Mouse (Mus musculus) midbrain, embryonic 15.5 days (tissue): ENCODE results near the gene D10Wsu102e. TPM values are rescaled to one million over a fixed set of nuclear protein-coding genes. Genes with fewer than 3 reads are reported as not detected.
"Not testable (repeated sequence)": the region's sequence is repeated elsewhere in the genome, so short reads cannot be mapped to it uniquely, and the experiment has no call there.

ENCODE experiments used
- ATAC-seq: fragments of 200-750 bp; cut with Nextera tagmentation; replicated peaks from 2 replicates; pipeline ENCODE4 v1.8.0; 2017; ENCODE audit warnings: moderate TSS enrichment
- H3K27ac ChIP-seq: fragments of 300-500 bp; sonication (generic); 2 replicates; pipeline ENCODE4 v1.5.1; 2015; ENCODE audit warnings: mild to moderate bottlenecking, inconsistent platforms
- H3K27me3 ChIP-seq: fragments of 300-500 bp; sonication (generic); replicated peaks from 2 replicates; pipeline ENCODE4 v1.6.1; 2015; ENCODE audit warnings: inconsistent platforms
- H3K36me3 ChIP-seq: fragments of 300-500 bp; sonication (generic); replicated peaks from 2 replicates; pipeline ENCODE4 v1.6.1; 2015; ENCODE audit warnings: inconsistent platforms
- H3K4me1 ChIP-seq: fragments of 300-500 bp; sonication (generic); 2 replicates; pipeline ENCODE4 v1.6.1; 2015; ENCODE audit warnings: inconsistent platforms
- H3K4me2 ChIP-seq: fragments of 300-500 bp; sonication (generic); 2 replicates; pipeline ENCODE4 v1.6.1; 2015; ENCODE audit warnings: inconsistent platforms, mild to moderate bottlenecking, moderate library complexity
- H3K4me3 ChIP-seq: fragments of 300-500 bp; sonication (generic); 2 replicates; pipeline ENCODE4 v1.5.1; 2015; ENCODE audit warnings: mild to moderate bottlenecking, inconsistent platforms
- H3K9ac ChIP-seq: fragments of 300-500 bp; sonication (generic); 2 replicates; pipeline ENCODE4 v1.6.1; 2015; ENCODE audit warnings: mild to moderate bottlenecking, inconsistent platforms
- H3K9me3 ChIP-seq: fragments of 300-500 bp; sonication (generic); 2 replicates; pipeline ENCODE4 v1.6.1; 2016; ENCODE audit warnings: inconsistent platforms
- WGBS: fragments of 180-500 bp; shearing (Covaris S2); methylation state at CpG from one replicate; pipeline ENCODE4 v1.1.7; 2015; ENCODE audit warnings: mixed read lengths; 5-methylcytosine and 5-hydroxymethylcytosine counted together
- polyA plus RNA-seq: library from polyadenylated mRNA; unstranded; fragments of >200 nt; fragmentation: Nextera tagmentation; extraction: Ambion mirVana; gene quantifications from 2 replicates; pipeline ENCODE4 v1.2.1, GENCODE M21; 2015

The D10Wsu102e gene
- polyA plus RNA-seq, 1 experiment from 2014 or later = 0.98 TPM

DNA sequence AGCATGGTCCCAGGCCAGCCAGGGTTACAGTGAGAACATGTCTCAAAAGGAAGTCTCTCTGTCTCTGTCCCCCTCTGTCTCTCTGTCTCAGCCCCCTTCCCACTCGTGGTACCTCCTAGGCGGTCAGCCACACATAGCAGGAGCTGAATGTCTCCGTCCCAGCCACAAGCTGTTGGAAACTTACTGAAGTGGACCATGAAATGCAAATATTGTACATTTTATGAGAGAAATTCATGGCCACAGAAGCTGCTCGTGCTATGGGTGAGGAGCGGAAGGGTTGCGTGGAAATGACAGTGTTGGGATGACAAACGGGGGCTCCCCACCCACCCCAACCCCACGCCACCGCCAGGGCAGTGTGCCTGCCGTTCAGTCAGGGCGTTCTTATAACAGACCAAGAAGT lies 27.4 kb upstream of the D10Wsu102e start:
- Histone ChIP-seq H3K27ac (no peak overlapping the region), H3K9me3 (no peaks in the 10 kb centered on the region), H3K27me3 (peaks cover 8% of the 10 kb centered on the region), H3K4me1 (peaks cover 4% of the 10 kb centered on the region), H3K4me2 (no peak overlapping the region), H3K9ac (no peak overlapping the region), H3K36me3 (no peaks in the 10 kb centered on the region), H3K4me3 (no peak overlapping the region)
- no peak for ATAC-seq
- 87% methylated on average over 11 of the region's 11 CpGs for WGBS

DNA sequence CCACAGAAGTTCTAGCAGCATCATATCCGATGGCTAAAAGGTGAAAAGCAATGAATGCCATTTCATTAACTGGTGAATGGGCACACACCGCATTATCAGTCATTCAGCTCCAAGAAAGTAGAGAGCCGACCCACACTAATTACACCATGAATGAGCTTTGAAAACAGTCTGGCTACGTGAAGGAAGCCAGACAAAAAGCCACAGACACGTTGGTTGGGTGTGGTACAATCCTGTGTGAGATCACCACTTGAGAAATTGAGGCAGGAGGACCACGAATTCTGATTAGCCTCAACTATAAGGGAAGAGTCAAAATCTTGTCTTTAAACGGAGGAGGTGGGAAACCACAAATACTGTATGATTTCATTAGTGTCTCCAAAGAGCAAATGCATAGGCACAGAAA lies 23.7 kb upstream of the D10Wsu102e start:
- H3K4me2 ChIP-seq = peak overlapping the region; percentile 71
- H3K27me3 ChIP-seq = peaks cover 8% of the 10 kb centered on the region
- H3K27ac ChIP-seq = no peak overlapping the region
- no peaks in the 10 kb centered on the region for H3K9me3 ChIP-seq
- H3K36me3 ChIP-seq = no peaks in the 10 kb centered on the region
- no peak for ATAC-seq
- peak overlapping the region; percentile 62 for H3K4me3 ChIP-seq
- peaks cover 7% of the 10 kb centered on the region for H3K4me1 ChIP-seq
- WGBS = 23% methylated on average over 7 of the region's 7 CpGs
- peak overlapping the region; percentile 7; the same call in 1 of the 2 replicates for H3K9ac ChIP-seq

DNA sequence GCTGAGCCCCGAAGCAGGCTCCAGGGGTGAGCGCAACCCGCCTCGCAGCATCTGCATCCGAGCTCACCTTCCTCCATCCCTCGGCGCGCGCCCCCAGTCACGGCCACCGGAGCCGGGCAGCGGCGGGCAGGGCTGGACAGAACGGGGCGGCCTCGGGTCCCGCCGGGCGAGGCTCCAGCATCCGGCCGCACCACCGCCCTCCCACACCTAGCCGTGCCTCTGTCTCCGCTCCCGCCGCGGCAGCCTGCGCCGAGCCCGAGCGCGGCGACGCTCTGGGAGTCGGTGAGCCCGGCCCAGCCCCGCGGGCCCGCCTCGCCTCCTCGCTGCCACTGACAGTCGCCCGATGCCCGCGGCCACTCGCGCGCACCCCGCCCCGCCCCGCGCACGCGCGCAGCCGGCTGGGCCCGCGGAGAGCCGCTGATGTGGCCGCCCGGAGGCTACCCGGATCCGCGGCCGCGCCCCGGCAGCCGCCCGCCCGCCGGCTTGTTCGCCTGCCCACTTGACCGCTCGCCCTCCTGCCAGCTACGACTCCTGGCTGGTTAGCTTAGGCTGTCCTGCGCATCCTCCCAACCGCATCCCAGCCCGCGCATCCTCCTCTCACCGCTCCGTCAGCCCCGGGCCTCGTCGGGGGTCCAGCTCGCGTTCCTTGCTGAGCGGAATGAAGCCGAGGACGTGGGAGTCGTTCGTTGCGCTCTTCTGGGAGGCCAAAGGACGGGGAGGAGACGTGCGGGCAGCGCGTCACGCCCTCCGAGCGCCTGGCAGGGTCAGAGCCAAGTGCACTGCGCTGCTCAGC lies 22.7 kb upstream of the D10Wsu102e start, which contains the start of gene Slc41a2:
Gene Slc41a2, minus strand, starts transcription at position 724 of the 793 bp plus-strand sequence.
- Histone ChIP-seq H3K4me1 (peaks cover 7% of the 10 kb centered on the region), H3K27ac (peak within 1 kb of the TSS; percentile 87), H3K4me3 (peak within 1 kb of the TSS; percentile 62), H3K9ac (peak within 1 kb of the TSS; percentile 88), H3K9me3 (no peaks in the 10 kb centered on the region), H3K4me2 (peak within 1 kb of the TSS; percentile 71), H3K27me3 (peaks cover 8% of the 10 kb centered on the region), H3K36me3 (no peaks in the 10 kb centered on the region)
- peak; percentile 93 for ATAC-seq
- WGBS = under 1% methylated on average over 102 of the region's 102 CpGs

GRCm38 (mm10) chr10:83337971-83338598 lies 21.9 kb upstream of the D10Wsu102e start:
- H3K36me3 ChIP-seq = no peaks in the 10 kb centered on the region
- peaks cover 8% of the 10 kb centered on the region for H3K27me3 ChIP-seq
- no peak for ATAC-seq
- peak overlapping the region; percentile 71 for H3K4me2 ChIP-seq
- H3K4me3 ChIP-seq = peak overlapping the region; percentile 62
- peaks cover 7% of the 10 kb centered on the region for H3K4me1 ChIP-seq
- H3K9me3 ChIP-seq = no peaks in the 10 kb centered on the region
- H3K27ac ChIP-seq = peak overlapping the region; percentile 87
- peak overlapping the region; percentile 88 for H3K9ac ChIP-seq
- 43% methylated on average over 8 of the region's 9 CpGs for WGBS

GRCm38 (mm10) chr10:83341226-83341625 lies 18.8 kb upstream of the D10Wsu102e start:
- no peak for ATAC-seq
- no peaks in the 10 kb centered on the region for H3K27me3 ChIP-seq
- 43% methylated on average over 2 of the region's 2 CpGs for WGBS

GRCm38 (mm10) chr10:83343171-83343570 lies 16.9 kb upstream of the D10Wsu102e start:
- Histone ChIP-seq H3K4me1 (no peaks in the 10 kb centered on the region), H3K4me3 (no peak overlapping the region), H3K36me3 (no peaks in the 10 kb centered on the region), H3K4me2 (no peak overlapping the region), H3K9me3 (no peaks in the 10 kb centered on the region), H3K9ac (no peak overlapping the region), H3K27ac (no peak overlapping the region), H3K27me3 (no peaks in the 10 kb centered on the region)
- no peak for ATAC-seq
- 95% methylated on average over 5 of the region's 5 CpGs for WGBS

More at GRCm38 (mm10) chr10:83341226-83341625, 18.8 kb upstream of the D10Wsu102e start:
- Histone ChIP-seq H3K4me2 (no peak overlapping the region), H3K27ac (no peak overlapping the region), H3K4me1 (peaks cover 6% of the 10 kb centered on the region), H3K9ac (no peak overlapping the region), H3K36me3 (no peaks in the 10 kb centered on the region), H3K4me3 (no peak overlapping the region), H3K9me3 (no peaks in the 10 kb centered on the region)

DNA sequence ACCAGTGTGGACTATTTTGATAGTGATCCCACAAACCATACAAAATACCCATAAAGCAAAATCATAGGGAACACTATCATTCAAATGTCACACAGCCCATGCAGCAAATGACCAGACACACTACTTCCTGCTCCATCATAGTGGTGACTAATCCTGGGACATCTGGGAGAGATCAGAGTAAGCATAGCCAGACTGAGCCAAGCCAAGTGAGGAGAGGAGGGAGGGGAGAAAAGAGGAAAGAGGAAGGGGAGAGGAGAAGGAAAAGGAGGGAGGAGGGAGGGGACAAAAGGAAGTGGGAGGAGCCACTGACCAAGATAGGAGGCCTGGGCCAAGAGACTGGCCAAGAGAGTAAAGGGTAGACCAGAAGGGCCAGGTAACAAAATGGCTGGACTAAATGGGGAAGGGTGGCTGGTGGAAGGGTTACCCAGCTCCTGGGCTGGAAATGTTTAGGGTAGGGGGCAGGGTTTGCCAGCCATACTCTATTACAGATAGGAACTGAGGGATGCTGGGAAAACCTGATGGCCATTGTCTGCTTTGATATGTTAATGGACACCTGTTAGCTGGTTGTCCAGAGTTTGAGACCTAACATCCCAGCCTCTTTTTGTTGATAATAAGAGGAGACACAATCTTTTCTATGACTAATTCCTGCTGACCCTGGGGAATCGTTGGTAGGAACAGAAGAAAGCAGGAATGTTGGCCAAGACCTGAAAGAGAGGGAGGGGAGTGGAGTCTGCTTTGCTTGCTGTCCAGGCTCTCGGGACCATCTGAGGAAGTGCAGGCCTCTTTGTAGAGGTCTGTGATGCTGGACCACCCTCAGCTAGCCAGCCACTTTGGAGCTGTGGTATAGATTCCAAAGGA lies 16.0 kb upstream of the D10Wsu102e start:
- H3K4me3 ChIP-seq = no peak overlapping the region
- no peak overlapping the region for H3K4me2 ChIP-seq
- no peak for ATAC-seq
- no peaks in the 10 kb centered on the region for H3K9me3 ChIP-seq
- no peak overlapping the region for H3K27ac ChIP-seq
- no peak overlapping the region for H3K9ac ChIP-seq
- no peaks in the 10 kb centered on the region for H3K36me3 ChIP-seq
- H3K27me3 ChIP-seq = no peaks in the 10 kb centered on the region
- no peaks in the 10 kb centered on the region for H3K4me1 ChIP-seq
- WGBS = 44% methylated on average over 2 of the region's 2 CpGs

GRCm38 (mm10) chr10:83345693-83346358 lies 14.2 kb upstream of the D10Wsu102e start:
- Histone ChIP-seq H3K4me2 (no peak overlapping the region), H3K27ac (no peak overlapping the region), H3K9ac (no peak overlapping the region), H3K27me3 (no peaks in the 10 kb centered on the region), H3K4me1 (no peaks in the 10 kb centered on the region), H3K4me3 (no peak overlapping the region), H3K36me3 (no peaks in the 10 kb centered on the region), H3K9me3 (no peaks in the 10 kb centered on the region)
- no peak for ATAC-seq
- 46% methylated on average over 7 of the region's 7 CpGs for WGBS

DNA sequence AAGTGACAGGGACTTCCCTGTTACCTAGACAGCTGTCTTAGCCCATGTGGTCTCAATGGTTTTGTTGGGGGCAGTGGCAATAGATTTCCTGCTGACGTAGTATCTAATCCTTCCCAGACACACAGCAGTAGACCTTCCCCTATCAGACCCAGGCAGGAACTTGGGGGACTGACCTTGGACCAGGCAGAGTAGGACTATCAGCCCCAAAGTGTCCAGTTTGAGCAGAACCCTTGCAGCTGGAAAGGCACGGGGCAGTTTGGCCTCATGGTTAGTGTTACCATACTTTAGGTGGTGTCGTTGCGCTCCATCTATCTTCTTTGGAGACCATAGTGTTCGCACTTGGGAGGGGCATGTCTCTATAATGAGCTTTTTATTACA lies 13.7 kb upstream of the D10Wsu102e start:
- Histone ChIP-seq H3K4me1 (no peaks in the 10 kb centered on the region), H3K27ac (no peak overlapping the region), H3K9ac (no peak overlapping the region), H3K36me3 (no peaks in the 10 kb centered on the region), H3K4me3 (no peak overlapping the region), H3K4me2 (no peak overlapping the region), H3K9me3 (no peaks in the 10 kb centered on the region), H3K27me3 (no peaks in the 10 kb centered on the region)
- 86% methylated on average over 5 of the region's 5 CpGs for WGBS
- no peak for ATAC-seq

- Histone ChIP-seq H3K4me2 (no peak overlapping the region), H3K36me3 (no peaks in the 10 kb centered on the region), H3K9ac (no peak overlapping the region), H3K9me3 (no peaks in the 10 kb centered on the region), H3K27me3 (no peaks in the 10 kb centered on the region), H3K4me1 (no peaks in the 10 kb centered on the region), H3K27ac (no peak overlapping the region), H3K4me3 (no peak overlapping the region)
- no peak for ATAC-seq
- WGBS = 18% methylated on average over 7 of the region's 7 CpGs
These were observed 12.5 kb upstream of the D10Wsu102e start for GRCm38 (mm10) chr10:83347494-83347893.

DNA sequence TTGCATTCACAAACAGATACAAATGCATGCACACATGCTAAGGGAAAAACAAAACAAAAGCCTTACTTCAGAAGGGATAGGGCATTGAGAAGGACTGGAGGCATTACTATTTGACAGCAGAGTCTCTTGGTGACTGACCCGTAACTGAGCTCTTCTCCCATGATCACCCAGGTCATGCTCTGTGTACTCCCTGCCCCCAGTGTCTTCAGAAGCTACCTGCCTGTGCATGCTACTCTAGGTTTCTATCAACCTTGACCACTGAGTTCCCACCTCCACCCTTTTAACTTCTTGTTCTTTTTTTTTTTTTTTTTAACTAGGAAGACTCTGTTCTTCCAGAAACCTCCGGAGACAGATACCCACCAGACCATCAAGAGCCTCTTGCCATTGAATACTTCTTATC lies 9.3 kb upstream of the D10Wsu102e start:
- WGBS = 85% methylated on average over 2 of the region's 2 CpGs
- Histone ChIP-seq H3K4me3 (no peak overlapping the region), H3K9me3 (no peaks in the 10 kb centered on the region), H3K27me3 (no peaks in the 10 kb centered on the region), H3K4me2 (no peak overlapping the region), H3K27ac (no peak overlapping the region), H3K4me1 (peaks cover 4% of the 10 kb centered on the region; the same call in 1 of the 2 replicates), H3K9ac (no peak overlapping the region), H3K36me3 (no peaks in the 10 kb centered on the region)
- no peak for ATAC-seq

GRCm38 (mm10) chr10:83351779-83352178 lies 8.2 kb upstream of the D10Wsu102e start:
- ATAC-seq, H3K9ac ChIP-seq, H3K27me3 ChIP-seq, H3K36me3 ChIP-seq, H3K4me2 ChIP-seq, H3K4me3 ChIP-seq, H3K4me1 ChIP-seq, H3K9me3 ChIP-seq, H3K27ac ChIP-seq: not testable (repeated sequence)
- WGBS = 76% methylated on average over 4 of the region's 4 CpGs
